ENCODE assay signal across 13 mouse cellular contexts in the genomic region with DNA sequence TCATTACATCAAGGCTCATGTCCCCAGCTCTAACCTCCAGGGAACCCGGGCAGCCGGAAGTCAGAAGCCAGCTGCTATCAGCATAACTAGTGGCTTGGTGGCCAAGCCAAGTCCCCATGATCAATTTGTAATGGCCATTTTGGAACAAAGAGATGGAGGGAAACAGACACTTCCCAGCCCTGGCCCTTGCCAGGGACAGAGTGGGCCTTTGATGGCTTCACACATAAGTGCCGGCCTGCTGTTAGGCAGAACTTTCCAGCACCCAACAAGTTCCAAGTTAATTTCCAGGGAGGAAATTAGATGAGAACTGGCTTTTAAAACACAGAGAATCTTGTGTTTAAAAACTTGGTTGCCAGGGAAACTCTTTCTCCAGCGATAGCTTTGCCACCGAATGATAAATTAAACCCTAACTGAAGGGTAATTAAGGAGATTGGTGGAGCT. TPM values are rescaled to one million over a fixed set of nuclear protein-coding genes. Genes with fewer than 3 reads are reported as not detected.
DNase-seq lines count a peak whose midpoint lies in the region.
"Had no signal": no experiment of that assay in that cellular context is flagged by ENCODE, and none has a peak within 500 bp of the region (broad histone marks: within the 10 kb centered on the region; RNA-seq: fewer than 3 reads in every experiment).

No protein-coding gene starts in this region.

- H3K27ac ChIP-seq in heart, embryonic 10.5 days = no peak overlapping the region
- peak overlapping the region; percentile 71 for H3K27ac ChIP-seq in limb, embryonic 10.5 days
- H3K27ac ChIP-seq: neural tube, embryonic 12.5 days had no signal

- H3K4me1 ChIP-seq in heart, embryonic 10.5 days = peaks cover 25% of the 10 kb centered on the region
- peaks cover 53% of the 10 kb centered on the region for H3K4me1 ChIP-seq in limb, embryonic 10.5 days

- intact Hi-C loops in left cerebral cortex, postnatal 25 days (cut with DNase I) = no loop called here
- intact Hi-C loops in left cerebral cortex, postnatal 14 days (cut with DNase I) = no loop called here
- intact Hi-C loops in heart, postnatal 10 days (cut with DNase I) = no loop called here

- H3K4me3 ChIP-seq in heart, embryonic 10.5 days = no peak overlapping the region
- no peak overlapping the region for H3K4me3 ChIP-seq in limb, embryonic 10.5 days
- H3K4me3 ChIP-seq: neural tube, embryonic 12.5 days had no signal

- peaks cover 62% of the 10 kb centered on the region for H3K27me3 ChIP-seq in heart, embryonic 10.5 days (ENCODE audit: insufficient read depth, poor library complexity, severe bottlenecking)
- H3K27me3 ChIP-seq in limb, embryonic 10.5 days (ENCODE audit: low read depth, poor library complexity, severe bottlenecking) = peaks cover 61% of the 10 kb centered on the region

- DNase-seq in heart, adult 11 months = peak; percentile 98
- DNase-seq in heart, embryonic 10.5 days (ENCODE audit: low spot score) = no peak
- DNase-seq in left cerebral cortex, postnatal 25 days (ENCODE audit: low spot score in 2 of 2) = peak; percentile 16 to 56
- no peak for DNase-seq in left cerebral cortex, postnatal 14 days (ENCODE audit: low spot score in 2 of 2)
- peak; percentile 53 to 65 for DNase-seq in heart, postnatal 10 days
- no peak for DNase-seq in limb, embryonic 10.5 days (ENCODE audit: low spot score)
- DNase-seq in cerebellum, adult 8-10 months = no peak
- DNase-seq: cerebellum, postnatal 36 days; right cerebral cortex, postnatal 25 days; thymus, postnatal 25 days had no signal

- no peaks in the 10 kb centered on the region for H3K36me3 ChIP-seq in heart, embryonic 10.5 days
- no peaks in the 10 kb centered on the region for H3K36me3 ChIP-seq in limb, embryonic 10.5 days
- H3K36me3 ChIP-seq: neural tube, embryonic 12.5 days had no signal

- H3K9me3 ChIP-seq in heart, embryonic 10.5 days = no peaks in the 10 kb centered on the region
- no peaks in the 10 kb centered on the region for H3K9me3 ChIP-seq in limb, embryonic 10.5 days (replicated peaks)
- H3K9me3 ChIP-seq: neural tube, embryonic 12.5 days had no signal

- WGBS in heart, embryonic 10.5 days = 72% methylated on average over 5 of the region's 5 CpGs
- WGBS in limb, embryonic 10.5 days = 22% methylated on average over 5 of the region's 5 CpGs

RNA-seq across cellular contexts. Expression of a gene that starts 15.6 kb away (rescaled TPM):
- polyA plus RNA-seq in heart, embryonic 10.5 days (2016; fragmentation: Nextera tagmentation; extraction: Ambion mirVana) = not detected in 2 replicates
- not detected for total RNA-seq in left cerebral cortex, postnatal 25 days (2021)
- not detected for total RNA-seq in left cerebral cortex, postnatal 14 days (2021)
- 10 to 100 TPM; 24.1 to 85.1 TPM for total RNA-seq in heart, postnatal 10 days (2021)
- not detected in 2 replicates for polyA plus RNA-seq in limb, embryonic 10.5 days (2016; fragmentation: Nextera tagmentation; extraction: Ambion mirVana)
- polyA plus RNA-seq: neural tube, embryonic 12.5 days had no signal

RNA-seq across cellular contexts. Expression of a gene that starts 49.1 kb away (rescaled TPM):
- 0.85 and 1.1 TPM in 2 replicates for polyA plus RNA-seq in heart, embryonic 10.5 days (2016; fragmentation: Nextera tagmentation; extraction: Ambion mirVana)
- total RNA-seq in left cerebral cortex, postnatal 25 days (2021) = under 1 TPM in 1 of 2 experiments, not detected in 1; 0.14 TPM
- total RNA-seq in left cerebral cortex, postnatal 14 days (2021) = not detected
- total RNA-seq in heart, postnatal 10 days (2021) = under 1 TPM in 1 of 2 experiments, not detected in 1; 0.10 TPM
- polyA plus RNA-seq in limb, embryonic 10.5 days (2016; fragmentation: Nextera tagmentation; extraction: Ambion mirVana) = 0.06 TPM in 1 of 2 replicates, not detected in the other
- total RNA-seq: layer of hippocampus, adult 8-10 months had no signal
- polyA plus RNA-seq: lung, postnatal 0 days had no signal

RNA-seq across cellular contexts. Expression of a gene that starts 50.3 kb away (rescaled TPM):
- not detected in 2 replicates for polyA plus RNA-seq in heart, embryonic 10.5 days (2016; fragmentation: Nextera tagmentation; extraction: Ambion mirVana)
- total RNA-seq in left cerebral cortex, postnatal 25 days (2021) = not detected
- not detected for total RNA-seq in left cerebral cortex, postnatal 14 days (2021)
- under 1 TPM; 0.25 to 0.41 TPM for total RNA-seq in heart, postnatal 10 days (2021)
- polyA plus RNA-seq in limb, embryonic 10.5 days (2016; fragmentation: Nextera tagmentation; extraction: Ambion mirVana) = not detected in 2 replicates

Comparison
In these comparisons a context has a peak if more than half of its experiments do, and no peak if none do; other contexts are left out.
1. DNase-seq: peak in heart, adult 11 months (single experiment), left cerebral cortex, postnatal 25 days (2 of 2) and heart, postnatal 10 days (2 of 2); none in heart, embryonic 10.5 days (single experiment), left cerebral cortex, postnatal 14 days (0 of 2), limb, embryonic 10.5 days (single experiment) and cerebellum, adult 8-10 months (single experiment).
2. RNA of a gene that starts 15.6 kb away (total RNA-seq): 24.1 to 85.1 TPM in heart, postnatal 10 days; not detected in left cerebral cortex, postnatal 14 days and not detected in left cerebral cortex, postnatal 25 days; every median in the first group is over 10 times any median in the second.